Mouse (Mus musculus): ENCODE data around the gene Med27.

DNA sequence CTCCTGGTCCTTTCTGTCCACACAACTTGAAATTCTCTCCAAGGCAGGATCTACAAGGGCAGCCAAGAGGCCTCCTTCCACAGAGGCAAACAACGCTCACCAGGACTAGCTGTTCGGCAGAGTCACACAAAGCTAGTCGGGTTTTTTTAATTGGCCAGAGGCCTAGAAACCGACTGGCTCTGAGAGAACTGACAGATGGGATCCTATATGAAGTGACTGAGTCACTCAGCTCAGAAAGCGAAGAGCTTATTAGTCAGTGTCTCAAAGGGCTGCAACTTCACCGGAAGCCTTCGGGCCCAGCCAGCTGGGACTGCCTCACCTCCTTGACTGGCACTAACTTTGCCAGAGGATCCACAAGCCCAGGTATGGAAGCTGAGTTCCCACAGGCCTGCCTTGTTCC lies 217.4 kb downstream of the Med27 start:
- TF ChIP-seq CTCF (IDR thresholded peaks at IDR 0.05; ENCODE audit: control insufficient read depth, insufficient read depth, insufficient read length) (no peak), MYOD1 (IDR thresholded peaks at IDR 0.05; ENCODE audit: control insufficient read depth, insufficient read length, low read depth) (no peak), USF1 (IDR thresholded peaks at IDR 0.05; ENCODE audit: low read depth) (no peak), MYOG (IDR thresholded peaks at IDR 0.05; ENCODE audit: control insufficient read depth, extremely low read depth, insufficient read length) (no peak), MAX (IDR thresholded peaks at IDR 0.05) (no peak)
